Mouse (Mus musculus) CD4-positive, CD25-positive, alpha-beta regulatory T cell (primary cell): ENCODE data around the gene Map4k3. TPM values are rescaled to one million over a fixed set of nuclear protein-coding genes. Genes with fewer than 3 reads are reported as not detected.

Experiments used
- polyA plus RNA-seq: library from polyadenylated mRNA; unstranded; fragments of 100-300 nt; shearing (Covaris generic); gene quantifications from one replicate; pipeline ENCODE4 v1.2.1, GENCODE M21; 2017

Map4k3 gene
- 17.8 TPM for polyA plus RNA-seq

GRCm38 (mm10) chr17:80728062-80728858 is at the start of gene Map4k3:
Gene Map4k3, minus strand, starts transcription at chr17:80728485.

DNA sequence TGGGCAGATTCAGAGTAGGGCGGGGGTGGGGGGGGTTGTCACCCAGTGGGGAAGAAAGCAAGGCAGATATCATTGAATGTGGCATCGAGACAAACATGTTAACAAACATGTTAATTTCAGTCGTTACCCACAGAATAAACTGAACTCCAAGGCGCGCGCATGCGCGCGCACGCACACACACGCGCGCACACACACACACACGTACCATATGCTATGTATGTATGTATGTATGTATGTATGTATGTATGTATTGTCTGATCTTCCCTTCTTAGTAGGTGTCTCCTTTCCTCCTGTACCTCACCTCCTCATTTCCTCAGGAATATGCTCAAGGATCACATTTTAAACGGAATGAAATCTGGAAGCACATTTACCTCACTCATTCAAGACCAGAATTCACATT is 150.6 kb downstream of the Map4k3 start, which contains the start of gene Cdkl4:
Cdkl4 (minus strand) TSS at position 175 of the 400 bp plus-strand sequence.

Other genes with a start within 250 kb of the Map4k3 start
- 13.8 TPM for gene Sos1, start 248.0 kb downstream of the Map4k3 start, polyA plus RNA-seq
- 0.55 TPM for gene Cdkl4, start 150.7 kb downstream of the Map4k3 start, polyA plus RNA-seq
- not detected for gene Tmem178, start 216.1 kb upstream of the Map4k3 start, polyA plus RNA-seq